Comparison of ENCODE assay signal across 8 mouse cellular contexts in genomic region chr2:3118969-3119368, GRCm38 (mm10). TPM values are rescaled to one million over a fixed set of nuclear protein-coding genes. Genes with fewer than 3 reads are reported as not detected.
DNase-seq lines count a peak whose midpoint lies in the region; ATAC-seq and TF ChIP-seq lines count a peak whose summit lies in the region.

No protein-coding gene starts in this region.

- no peak for TF ChIP-seq CTCF in CH12.LX (conservative IDR thresholded peaks at IDR 0.05 in 1 of 2, IDR thresholded peaks at IDR 0.05 in 1 of 2; ENCODE audit: low read depth in 2 of 2, low read length in 2 of 2)
- TF ChIP-seq CTCF in embryonic fibroblast, embryonic 13.5 days (IDR thresholded peaks at IDR 0.05; ENCODE audit: borderline replicate concordance, insufficient read depth, low read length) = no peak

- WGBS in heart, embryonic 10.5 days = under 1% methylated on average over 10 of the region's 16 CpGs
- 3% methylated on average over 9 of the region's 16 CpGs for WGBS in limb, embryonic 14.5 days

- no peaks in the 10 kb centered on the region for H3K9me3 ChIP-seq in heart, embryonic 10.5 days
- peaks cover 2% of the 10 kb centered on the region for H3K9me3 ChIP-seq in CH12.LX (replicated peaks; ENCODE audit: low read length)
- H3K9me3 ChIP-seq in limb, embryonic 14.5 days (ENCODE audit: control insufficient read depth, low read length) = no peaks in the 10 kb centered on the region

- H3K9ac ChIP-seq in CH12.LX (ENCODE audit: insufficient read depth, low read depth) = 0 out of 2 replicates have a peak overlapping the region, but pooled peaks have one; percentile 8
- peak overlapping the region; percentile 95 for H3K9ac ChIP-seq in limb, embryonic 14.5 days (ENCODE audit: low read depth, low read length, severe bottlenecking)

- in situ Hi-C loops in CH12.LX (cut with MboI; ENCODE audit: low pct_ligation_motif_present, low pct_unique_long_range_greater_than_20kb, low sequenced_read_pairs) = no loop called here

- DNase-seq in heart, embryonic 10.5 days (ENCODE audit: low spot score) = no peak
- DNase-seq in heart, adult 9 months (ENCODE audit: low spot score in 2 of 2) = no peak
- DNase-seq in CH12.LX (ENCODE audit: extremely low read depth) = no peak
- no peak for DNase-seq in limb, embryonic 14.5 days (ENCODE audit: low spot score)
- no peak for DNase-seq in left cerebral cortex, adult 8-10 months (ENCODE audit: low spot score in 2 of 2)
- no peak for DNase-seq in c-Kit-positive CD71-positive TER-119-positive erythroid progenitor cells, embryonic 14.5 days (ENCODE audit: low spot score)

- no peak for TF ChIP-seq EP300 in CH12.LX (IDR thresholded peaks at IDR 0.05; ENCODE audit: low read length)

- H3K79me2 ChIP-seq in CH12.LX (replicated peaks; ENCODE audit: control insufficient read depth, extremely low read depth, insufficient read depth, poor library complexity, severe bottlenecking) = no peaks in the 10 kb centered on the region

- TF ChIP-seq RAD21 in CH12.LX (IDR thresholded peaks at IDR 0.05; ENCODE audit: low read depth, low read length) = no peak

- no peaks in the 10 kb centered on the region for H3K36me3 ChIP-seq in heart, embryonic 10.5 days
- H3K36me3 ChIP-seq in CH12.LX (replicated peaks in 1 of 2; ENCODE audit: control insufficient read depth in 1 of 2, insufficient read depth in 1 of 2, low read length in 1 of 2) = no peaks in the 10 kb centered on the region
- H3K36me3 ChIP-seq in limb, embryonic 14.5 days (ENCODE audit: control insufficient read depth, insufficient read depth, low read length) = no peaks in the 10 kb centered on the region

- dilution Hi-C loops in CH12.LX (cut with MboI; ENCODE audit: extremely low pct_ligation_motif_present, extremely low pct_unique_long_range_greater_than_20kb, low sequenced_read_pairs) = no loop called here

- ATAC-seq in limb, embryonic 14.5 days (ENCODE audit: low FRiP score, low read depth) = no peak
- ATAC-seq in erythroid progenitor cell, adult 5-6 weeks (replicated peaks; ENCODE audit: low FRiP score, poor library complexity, severe bottlenecking) = no peak

- H3K27ac ChIP-seq in heart, embryonic 10.5 days = peak overlapping the region; percentile 96
- H3K27ac ChIP-seq in CH12.LX (ENCODE audit: insufficient read depth, low read depth) = no peak overlapping the region
- no peak overlapping the region for H3K27ac ChIP-seq in embryonic fibroblast, embryonic 13.5 days (ENCODE audit: insufficient read depth, low read length)
- peak overlapping the region; percentile 88; the same call in 1 of the 2 replicates for H3K27ac ChIP-seq in limb, embryonic 14.5 days (replicated peaks; ENCODE audit: low read depth, low read length)

- H3K4me1 ChIP-seq in heart, embryonic 10.5 days = peaks cover 19% of the 10 kb centered on the region; the same call in 1 of the 2 replicates
- H3K4me1 ChIP-seq in CH12.LX (ENCODE audit: control insufficient read depth in 1 of 2, insufficient read depth in 2 of 2) = peaks cover 0 to 15% of the 10 kb centered on the region in 2 experiments; a peak in 2 of 4 replicates
- H3K4me1 ChIP-seq in embryonic fibroblast, embryonic 13.5 days (ENCODE audit: control insufficient read depth, insufficient read depth, low read length) = peaks cover 5% of the 10 kb centered on the region; the same call in 1 of the 2 replicates
- peaks cover 11% of the 10 kb centered on the region for H3K4me1 ChIP-seq in limb, embryonic 14.5 days (ENCODE audit: control insufficient read depth, insufficient read depth, low read length)

- peak overlapping the region; percentile 74 for H3K4me2 ChIP-seq in CH12.LX (ENCODE audit: insufficient read depth, low read depth, poor library complexity, severe bottlenecking)
- H3K4me2 ChIP-seq in limb, embryonic 14.5 days (replicated peaks; ENCODE audit: low read depth, low read length, severe bottlenecking) = peak overlapping the region; percentile 71

- no peaks in the 10 kb centered on the region for H3K27me3 ChIP-seq in heart, embryonic 10.5 days (ENCODE audit: insufficient read depth, poor library complexity, severe bottlenecking)
- no peaks in the 10 kb centered on the region for H3K27me3 ChIP-seq in CH12.LX (replicated peaks)
- H3K27me3 ChIP-seq in limb, embryonic 14.5 days (ENCODE audit: control insufficient read depth, insufficient read depth, low read length) = no peaks in the 10 kb centered on the region

- TF ChIP-seq POLR2A in CH12.LX (IDR thresholded peaks at IDR 0.05; ENCODE audit: low read depth, low read length) = no peak
- no peak for TF ChIP-seq POLR2A in embryonic fibroblast, embryonic 13.5 days (IDR thresholded peaks at IDR 0.05; ENCODE audit: low read depth, low read length)
- TF ChIP-seq POLR2A in limb, embryonic 14.5 days (IDR thresholded peaks at IDR 0.05; ENCODE audit: borderline replicate concordance, extremely low read depth, insufficient read depth, insufficient read length) = no peak

- H3K4me3 ChIP-seq in heart, embryonic 10.5 days = peak overlapping the region; percentile 84
- peak overlapping the region in 2 of 3 experiments; percentile 59 to 65 for H3K4me3 ChIP-seq in CH12.LX (replicated peaks in 1 of 3; ENCODE audit: low read depth in 2 of 3, low read length in 2 of 3, poor library complexity in 1 of 3)
- H3K4me3 ChIP-seq in embryonic fibroblast, embryonic 13.5 days (ENCODE audit: insufficient read depth, low read length) = peak overlapping the region; percentile 90
- peak overlapping the region; percentile 88 for H3K4me3 ChIP-seq in limb, embryonic 14.5 days (replicated peaks; ENCODE audit: low read length)

TF ChIP-seq in CH12.LX, 34 proteins besides CTCF, POLR2A, EP300 and RAD21:
- TF ChIP-seq PAX5 (IDR thresholded peaks at IDR 0.05; ENCODE audit: low read length) (no peak), MYC (IDR thresholded peaks at IDR 0.05; ENCODE audit: low read depth, low read length) (no peak), SIN3A (IDR thresholded peaks at IDR 0.05; ENCODE audit: low read length) (no peak), ZKSCAN1 (IDR thresholded peaks at IDR 0.05; ENCODE audit: borderline replicate concordance, low read depth, low read length) (no peak), MAFK (IDR thresholded peaks at IDR 0.05; ENCODE audit: insufficient replicate concordance, low read length) (no peak), POLR2AphosphoS2 (IDR thresholded peaks at IDR 0.05; ENCODE audit: low read depth, low read length) (no peak), BHLHE40 (IDR thresholded peaks at IDR 0.05; ENCODE audit: low read depth, low read length) (no peak), UBTF (IDR thresholded peaks at IDR 0.05; ENCODE audit: low read depth, low read length) (no peak)

RNA-seq across cellular contexts. Expression of gene Fam171a1, which starts 4.9 kb away (rescaled TPM):
- 34.0 and 35.3 TPM in 2 replicates for polyA plus RNA-seq in heart, embryonic 10.5 days (2016; fragmentation: Nextera tagmentation; extraction: Ambion mirVana)
- total RNA-seq in CH12.LX (2012; rRNA removed) (0.50 and 0.59 TPM in 2 replicates), CH12.LX (2014; rRNA removed) (1.5 and 1.8 TPM in 2 replicates)
- polyA plus RNA-seq in CH12.LX (2012; ENCODE audit: insufficient read length, low read depth) = 2.9 and 3.2 TPM in 2 replicates
- 25.9 and 32.1 TPM in 2 replicates for polyA plus RNA-seq in embryonic fibroblast, embryonic 13.5 days (2011; ENCODE audit: insufficient read length, low read depth, missing spikeins)
- polyA plus RNA-seq in limb, embryonic 14.5 days (2012; rRNA removed) = 32.7 and 33.7 TPM in 2 replicates
- 31.7 and 38.1 TPM in 2 replicates for polyA plus RNA-seq in limb, embryonic 14.5 days (2014; fragmentation: Nextera tagmentation; extraction: Ambion mirVana)
- total RNA-seq in erythroid progenitor cell, adult 5-6 weeks (2015; ENCODE audit: low replicate concordance) = not detected in 2 replicates
- total RNA-seq in erythroid progenitor cell, adult 5-6 weeks (2017; ENCODE audit: low replicate concordance) = 0.08 and 0.39 TPM in 2 replicates
- total RNA-seq in left cerebral cortex, adult 8-10 months (2022) = 10 to 100 TPM; 68.3 to 79.5 (median 69.0) TPM

Comparison
In these comparisons a context has a peak if more than half of its experiments do, and no peak if none do; other contexts are left out.
1. H3K27ac ChIP-seq: peak in heart, embryonic 10.5 days (single experiment) and limb, embryonic 14.5 days (single experiment); none in CH12.LX (single experiment) and embryonic fibroblast, embryonic 13.5 days (single experiment).
2. Peak in every context shown above with its lines, with median percentiles within 50 percentile points of each other: H3K4me3 ChIP-seq.